Mouse (Mus musculus) liver, embryonic 16.5 days (tissue): ENCODE measurements at regions not wholly inside any gene's neighbourhood (a gene's known extent, or its start where the extent isn't known, plus 50 kb on each side); places are given as distances from the start of the nearest gene placed in this dataset.

Source experiments
- ATAC-seq: fragments of 200-750 bp; cut with Nextera tagmentation; 2 replicates; pipeline ENCODE4 v1.8.0; 2017; ENCODE audit warnings: low read depth, mild to moderate bottlenecking, moderate number of reproducible peaks, moderate library complexity
- H3K27ac ChIP-seq: fragments of 300-500 bp; sonication (generic); 2 replicates; pipeline ENCODE4 v1.5.1; 2014; ENCODE audit warnings: mild to moderate bottlenecking, low read length
- H3K27me3 ChIP-seq: fragments of 300-500 bp; sonication (generic); 2 replicates; pipeline ENCODE4 v1.6.1; 2014; ENCODE audit warnings: low read depth, low read length, mixed read lengths; ENCODE audit not compliant: control insufficient read depth, insufficient read depth
- H3K36me3 ChIP-seq: fragments of 300-500 bp; sonication (generic); 2 replicates; pipeline ENCODE4 v1.6.1; 2014; ENCODE audit warnings: mild to moderate bottlenecking; ENCODE audit not compliant: control insufficient read depth, insufficient read depth
- H3K4me1 ChIP-seq: fragments of 300-500 bp; sonication (generic); 2 replicates; pipeline ENCODE4 v1.6.1; 2014; ENCODE audit warnings: low read depth, low read length, mixed read lengths; ENCODE audit not compliant: control insufficient read depth
- H3K4me2 ChIP-seq: fragments of 300-500 bp; sonication (generic); 2 replicates; pipeline ENCODE4 v1.6.1; 2014; ENCODE audit warnings: low read depth, low read length, mixed read lengths
- H3K4me3 ChIP-seq: fragments of 300-500 bp; sonication (generic); 2 replicates; pipeline ENCODE4 v1.5.1; 2014; ENCODE audit warnings: low read depth, mild to moderate bottlenecking, low read length
- H3K9ac ChIP-seq: fragments of 300-500 bp; sonication (generic); 2 replicates; pipeline ENCODE4 v1.6.1; 2014; ENCODE audit warnings: low read depth, low read length
- H3K9me3 ChIP-seq: fragments of 300-500 bp; sonication (generic); replicated peaks from 2 replicates; pipeline ENCODE4 v1.6.1; 2016; ENCODE audit warnings: low read length; ENCODE audit not compliant: control insufficient read depth
- WGBS: fragments of 180-500 bp; shearing (Covaris S2); extraction: QIAGEN DNeasy Blood & Tissue Kit; methylation state at CpG from one replicate; pipeline ENCODE4 v1.1.7; 2014; ENCODE audit not compliant: insufficient replicate concordance; 5-methylcytosine and 5-hydroxymethylcytosine counted together

GRCm38 (mm10) chr4:11885499-11885898 lies 95.6 kb downstream of the Gm10604 start:
- no peaks in the 10 kb centered on the region for H3K9me3 ChIP-seq
- no peak overlapping the region for H3K4me2 ChIP-seq
- H3K9ac ChIP-seq = no peak overlapping the region
- no peaks in the 10 kb centered on the region for H3K27me3 ChIP-seq
- H3K4me3 ChIP-seq = no peak overlapping the region
- no peak overlapping the region for H3K27ac ChIP-seq
- WGBS = 73% methylated on average over 4 of the region's 4 CpGs
- ATAC-seq = no peak
- no peaks in the 10 kb centered on the region for H3K4me1 ChIP-seq
- no peaks in the 10 kb centered on the region for H3K36me3 ChIP-seq

- H3K9ac ChIP-seq = no peak overlapping the region
- no peaks in the 10 kb centered on the region for H3K36me3 ChIP-seq
- H3K9me3 ChIP-seq = no peaks in the 10 kb centered on the region
- no peak for ATAC-seq
- no peak overlapping the region for H3K4me3 ChIP-seq
- no peak overlapping the region for H3K27ac ChIP-seq
- no peak overlapping the region for H3K4me2 ChIP-seq
- no peaks in the 10 kb centered on the region for H3K27me3 ChIP-seq
- no peaks in the 10 kb centered on the region for H3K4me1 ChIP-seq
- 28% methylated on average over 7 of the region's 7 CpGs for WGBS
Measured at GRCm38 (mm10) chr4:11884818-11885217, 96.2 kb downstream of the Gm10604 start.

- WGBS = 46% methylated on average over 5 of the region's 5 CpGs
- no peaks in the 10 kb centered on the region for H3K9me3 ChIP-seq
- H3K9ac ChIP-seq = no peak overlapping the region
- H3K27me3 ChIP-seq = no peaks in the 10 kb centered on the region
- no peaks in the 10 kb centered on the region for H3K36me3 ChIP-seq
- H3K4me1 ChIP-seq = peaks cover 3% of the 10 kb centered on the region
- no peak overlapping the region for H3K27ac ChIP-seq
- ATAC-seq = no peak
- H3K4me2 ChIP-seq = no peak overlapping the region
- H3K4me3 ChIP-seq = no peak overlapping the region
Measured at GRCm38 (mm10) chr4:11883295-11883694, 97.8 kb downstream of the Gm10604 start.

- H3K4me1 ChIP-seq = peaks cover 4% of the 10 kb centered on the region
- H3K9me3 ChIP-seq = no peaks in the 10 kb centered on the region
- ATAC-seq = no peak
- no peaks in the 10 kb centered on the region for H3K36me3 ChIP-seq
- 67% methylated on average over 3 of the region's 3 CpGs for WGBS
- no peaks in the 10 kb centered on the region for H3K27me3 ChIP-seq
- no peak overlapping the region for H3K4me3 ChIP-seq
- H3K4me2 ChIP-seq = no peak overlapping the region
- no peak overlapping the region for H3K9ac ChIP-seq
- no peak overlapping the region for H3K27ac ChIP-seq
Measured at GRCm38 (mm10) chr4:11882666-11883065, 98.4 kb downstream of the Gm10604 start.

- H3K9me3 ChIP-seq = no peaks in the 10 kb centered on the region
- no peak overlapping the region for H3K9ac ChIP-seq
- no peak overlapping the region for H3K4me3 ChIP-seq
- WGBS = 50% methylated on average over 6 of the region's 6 CpGs
- H3K27ac ChIP-seq = no peak overlapping the region
- no peak for ATAC-seq
- peaks cover 4% of the 10 kb centered on the region for H3K4me1 ChIP-seq
- H3K36me3 ChIP-seq = no peaks in the 10 kb centered on the region
- H3K27me3 ChIP-seq = no peaks in the 10 kb centered on the region
- H3K4me2 ChIP-seq = no peak overlapping the region
Measured at GRCm38 (mm10) chr4:11878638-11879037, 102.4 kb downstream of the Gm10604 start.

- no peak overlapping the region for H3K9ac ChIP-seq
- no peaks in the 10 kb centered on the region for H3K36me3 ChIP-seq
- 36% methylated on average over 4 of the region's 4 CpGs for WGBS
- H3K27me3 ChIP-seq = no peaks in the 10 kb centered on the region
- no peak overlapping the region for H3K27ac ChIP-seq
- H3K4me1 ChIP-seq = peaks cover 4% of the 10 kb centered on the region
- no peak for ATAC-seq
- no peaks in the 10 kb centered on the region for H3K9me3 ChIP-seq
- H3K4me2 ChIP-seq = no peak overlapping the region
- no peak overlapping the region for H3K4me3 ChIP-seq
Measured at GRCm38 (mm10) chr4:11877945-11878344, 103.1 kb downstream of the Gm10604 start.

- H3K4me3 ChIP-seq = no peak overlapping the region
- WGBS = 71% methylated on average over 1 of the region's 1 CpGs
Measured at GRCm38 (mm10) chr4:11876009-11876408, 105.1 kb downstream of the Gm10604 start.

GRCm38 (mm10) chr4:11874586-11875264 lies 106.3 kb downstream of the Gm10604 start:
- no peaks in the 10 kb centered on the region for H3K9me3 ChIP-seq
- H3K4me2 ChIP-seq = no peak overlapping the region
- H3K4me3 ChIP-seq = no peak overlapping the region
- H3K36me3 ChIP-seq = no peaks in the 10 kb centered on the region
- H3K27ac ChIP-seq = no peak overlapping the region
- H3K27me3 ChIP-seq = no peaks in the 10 kb centered on the region
- H3K9ac ChIP-seq = no peak overlapping the region
- H3K4me1 ChIP-seq = peaks cover 4% of the 10 kb centered on the region
- WGBS = 37% methylated on average over 4 of the region's 4 CpGs
- 0 out of 2 replicates have a peak, but pooled peaks have one; percentile 56 for ATAC-seq

More at GRCm38 (mm10) chr4:11876009-11876408, 105.1 kb downstream of the Gm10604 start:
- no peaks in the 10 kb centered on the region for H3K36me3 ChIP-seq
- no peak overlapping the region for H3K27ac ChIP-seq
- H3K9me3 ChIP-seq = no peaks in the 10 kb centered on the region
- H3K27me3 ChIP-seq = no peaks in the 10 kb centered on the region
- no peak overlapping the region for H3K4me2 ChIP-seq
- no peak overlapping the region for H3K9ac ChIP-seq
- H3K4me1 ChIP-seq = peaks cover 4% of the 10 kb centered on the region
- ATAC-seq = no peak

- H3K9me3 ChIP-seq = no peaks in the 10 kb centered on the region
- H3K4me2 ChIP-seq = no peak overlapping the region
- H3K4me3 ChIP-seq = no peak overlapping the region
- no peak for ATAC-seq
- WGBS = 67% methylated on average over 3 of the region's 3 CpGs
- H3K27me3 ChIP-seq = no peaks in the 10 kb centered on the region
- H3K9ac ChIP-seq = no peak overlapping the region
- no peak overlapping the region for H3K27ac ChIP-seq
- no peaks in the 10 kb centered on the region for H3K36me3 ChIP-seq
- H3K4me1 ChIP-seq = no peaks in the 10 kb centered on the region; the same call in none of the 2 replicates
Measured at GRCm38 (mm10) chr4:11872036-11872435, 109.0 kb downstream of the Gm10604 start.
